Mouse (Mus musculus) central nervous system, embryonic 14 days (tissue): ENCODE results near the gene Olfr933. TPM values are rescaled to one million over a fixed set of nuclear protein-coding genes. Genes with fewer than 3 reads are reported as not detected.

Experiments used
- polyA plus RNA-seq: library from polyadenylated mRNA; depleted of rRNA; stranded (reverse); fragments of >200 nt; gene quantifications from 2 replicates; pipeline ENCODE4 v1.2.3, GENCODE M21; 2012; rRNA removed

Gene Olfr933
- polyA plus RNA-seq = not detected in 2 replicates

GRCm38 (mm10) chr9:38972013-38972412 lies at the start of gene Olfr933:
Gene Olfr933 (plus strand): TSS chr9:38972313.

DNA sequence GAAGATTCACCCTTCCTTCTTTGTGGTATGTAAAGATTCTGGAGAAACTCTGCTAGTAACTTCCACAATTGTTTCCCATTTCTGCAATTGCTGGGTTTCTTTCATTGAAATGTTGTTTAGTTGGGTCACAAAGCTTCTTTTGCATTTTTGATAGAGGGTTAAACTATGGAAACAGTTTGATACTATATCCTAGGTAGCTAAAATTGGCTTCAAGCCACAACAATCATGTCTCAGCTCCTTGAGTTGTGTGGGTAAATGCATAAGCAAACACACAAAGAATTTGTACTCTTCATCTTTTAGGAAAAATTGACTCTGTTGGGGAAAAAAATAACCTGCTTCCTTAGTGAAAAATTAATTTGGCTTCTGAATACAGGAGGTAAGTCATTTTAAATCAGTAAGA lies 42.6 kb upstream of the Olfr933 start, which contains the start of gene Olfr930:
TSS of gene Olfr930 (plus strand) at position 301 of the 400 bp plus-strand sequence.

GRCm38 (mm10) chr9:38988215-38988614 lies 16.1 kb downstream of the Olfr933 start, which contains the start of gene Olfr934:
Gene Olfr934 (minus strand): TSS chr9:38988315.

DNA sequence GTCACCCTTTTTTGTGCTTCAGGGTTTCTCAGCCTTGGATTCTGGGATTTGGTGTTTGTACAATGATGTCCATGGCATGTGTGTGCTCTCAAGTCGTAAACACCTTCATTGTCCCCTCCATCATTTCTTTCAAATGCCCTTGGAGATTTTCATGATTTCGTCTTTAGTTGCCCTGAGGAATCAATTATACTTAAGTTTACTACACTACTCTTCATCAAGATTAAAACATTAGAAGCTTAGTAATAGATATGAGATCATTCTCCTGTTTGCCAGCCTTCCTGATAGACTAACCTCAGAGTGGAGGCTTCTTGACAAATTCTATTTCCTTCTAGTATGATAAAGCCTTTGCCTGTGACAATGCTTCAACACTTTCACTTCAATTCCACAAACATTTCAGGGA lies 27.5 kb downstream of the Olfr933 start, which contains the start of gene Olfr935:
TSS of gene Olfr935 (minus strand) at position 101 of the 400 bp plus-strand sequence.

GRCm38 (mm10) chr9:39023277-39023676 lies 51.2 kb downstream of the Olfr933 start, which contains the start of gene Olfr146:
Gene Olfr146 (minus strand): TSS chr9:39023377.

Other genes with a start within 250 kb of the Olfr933 start
- gene Olfr920, start 220.0 kb upstream of the Olfr933 start, polyA plus RNA-seq = 0.04 and 0.05 TPM in 2 replicates
- gene Olfr921, start 199.2 kb upstream of the Olfr933 start, polyA plus RNA-seq = not detected in 2 replicates
- not detected in 2 replicates for gene Olfr922, start 157.7 kb upstream of the Olfr933 start, polyA plus RNA-seq
- not detected in 2 replicates for gene Olfr923, start 145.8 kb upstream of the Olfr933 start, polyA plus RNA-seq
- gene Olfr924, start 127.9 kb upstream of the Olfr933 start, polyA plus RNA-seq = not detected in 2 replicates
- gene Olfr26, start 117.3 kb upstream of the Olfr933 start, polyA plus RNA-seq = not detected in 2 replicates
- gene Olfr926, start 95.2 kb upstream of the Olfr933 start, polyA plus RNA-seq = not detected in 2 replicates
- gene Olfr930, start 42.5 kb upstream of the Olfr933 start, polyA plus RNA-seq = not detected in 2 replicates
- gene Olfr934, start 16.0 kb downstream of the Olfr933 start, polyA plus RNA-seq = not detected in 2 replicates
- not detected in 2 replicates for gene Olfr935, start 27.4 kb downstream of the Olfr933 start, polyA plus RNA-seq
- not detected in 2 replicates for gene Olfr146, start 51.1 kb downstream of the Olfr933 start, polyA plus RNA-seq
- not detected in 2 replicates for gene Olfr937, start 92.6 kb downstream of the Olfr933 start, polyA plus RNA-seq
- not detected in 2 replicates for gene Olfr938, start 106.6 kb downstream of the Olfr933 start, polyA plus RNA-seq
- gene Olfr27, start 155.8 kb downstream of the Olfr933 start, polyA plus RNA-seq = not detected in 2 replicates
- gene Olfr943, start 194.0 kb downstream of the Olfr933 start, polyA plus RNA-seq = not detected in 2 replicates
- not detected in 2 replicates for gene Olfr944, start 229.6 kb downstream of the Olfr933 start, polyA plus RNA-seq